ENCODE assay signal across 25 mouse cellular contexts in the genomic region with DNA sequence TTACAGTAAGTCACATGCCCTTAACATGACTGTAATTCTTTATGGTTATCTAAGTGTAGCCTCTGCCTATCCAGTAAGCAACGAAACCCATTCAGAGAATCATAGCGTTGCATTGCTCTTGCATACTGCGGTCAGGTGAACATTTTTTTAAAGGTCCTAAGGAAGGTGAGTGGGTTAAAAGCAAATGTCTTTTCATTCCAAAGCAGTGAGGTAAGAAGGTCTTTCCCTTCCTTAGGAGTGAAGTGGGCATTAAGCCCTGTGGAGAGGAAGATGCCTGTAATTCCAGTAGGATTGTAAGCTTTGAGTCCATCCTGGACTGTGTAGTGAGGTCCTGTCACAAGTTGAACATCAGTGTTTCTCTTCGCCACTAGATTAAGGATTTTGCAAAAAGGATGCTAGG.
"Had no signal": no experiment of that assay in that cellular context is flagged by ENCODE, and none has a peak within 500 bp of the region (broad histone marks: within the 10 kb centered on the region; RNA-seq: fewer than 3 reads in every experiment).

No protein-coding gene starts in this region.

- H3K4me3 ChIP-seq: heart, embryonic 10.5 days; heart, embryonic 13.5 days; heart, embryonic 15.5 days; hindbrain, embryonic 13.5 days; hindbrain, embryonic 15.5 days; kidney, embryonic 15.5 days; limb, embryonic 13.5 days; limb, embryonic 15.5 days had no signal

- H3K27me3 ChIP-seq: heart, embryonic 13.5 days; heart, embryonic 15.5 days; hindbrain, embryonic 13.5 days; hindbrain, embryonic 15.5 days; kidney, embryonic 15.5 days; limb, embryonic 13.5 days; limb, embryonic 15.5 days had no signal

- H3K4me2 ChIP-seq: hindbrain, embryonic 13.5 days; hindbrain, embryonic 15.5 days; kidney, embryonic 15.5 days; limb, embryonic 13.5 days; limb, embryonic 15.5 days had no signal

- H3K4me1 ChIP-seq: hindbrain, embryonic 15.5 days; limb, embryonic 13.5 days; limb, embryonic 15.5 days had no signal

- ATAC-seq: forebrain, postnatal 0 days; hindbrain, postnatal 0 days; intestine, embryonic 16.5 days had no signal

- H3K27ac ChIP-seq: heart, embryonic 10.5 days; hindbrain, embryonic 13.5 days; hindbrain, embryonic 15.5 days; hindbrain, postnatal 0 days; kidney, embryonic 15.5 days; kidney, postnatal 0 days; limb, embryonic 13.5 days; limb, embryonic 15.5 days had no signal

- DNase-seq: forebrain, postnatal 0 days; gastrocnemius, postnatal 14 days; gastrocnemius, postnatal 36 days; heart, adult 18-20 months; heart, postnatal 14 days; heart, postnatal 36 days; kidney, adult 11 months; kidney, adult 2 months; kidney, adult 9 months; kidney, postnatal 14 days; kidney, postnatal 36 days; layer of hippocampus, adult 9-11 months; layer of hippocampus, postnatal 36 days; left cerebral cortex, postnatal 4 days had no signal

- H3K36me3 ChIP-seq: hindbrain, embryonic 15.5 days had no signal

- H3K9ac ChIP-seq: forebrain, postnatal 0 days; heart, embryonic 15.5 days; hindbrain, embryonic 13.5 days; hindbrain, embryonic 15.5 days; kidney, embryonic 15.5 days; limb, embryonic 13.5 days; limb, embryonic 15.5 days had no signal

- H3K9me3 ChIP-seq: heart, embryonic 10.5 days; heart, embryonic 13.5 days; heart, embryonic 15.5 days; hindbrain, embryonic 13.5 days; hindbrain, embryonic 15.5 days; kidney, embryonic 15.5 days; limb, embryonic 13.5 days; limb, embryonic 15.5 days had no signal
